Mouse (Mus musculus) liver, embryonic 16.5 days (tissue): ENCODE results near the gene Fam166b. TPM values are rescaled to one million over a fixed set of nuclear protein-coding genes. Genes with fewer than 3 reads are reported as not detected.

Experiments used
- ATAC-seq: fragments of 200-750 bp; cut with Nextera tagmentation; 2 replicates; pipeline ENCODE4 v1.8.0; 2017; ENCODE audit warnings: low read depth, mild to moderate bottlenecking, moderate number of reproducible peaks, moderate library complexity
- H3K27ac ChIP-seq: fragments of 300-500 bp; sonication (generic); 2 replicates; pipeline ENCODE4 v1.5.1; 2014; ENCODE audit warnings: mild to moderate bottlenecking, low read length
- H3K27me3 ChIP-seq: fragments of 300-500 bp; sonication (generic); 2 replicates; pipeline ENCODE4 v1.6.1; 2014; ENCODE audit warnings: low read depth, low read length, mixed read lengths; ENCODE audit not compliant: control insufficient read depth, insufficient read depth
- H3K36me3 ChIP-seq: fragments of 300-500 bp; sonication (generic); 2 replicates; pipeline ENCODE4 v1.6.1; 2014; ENCODE audit warnings: mild to moderate bottlenecking; ENCODE audit not compliant: control insufficient read depth, insufficient read depth
- H3K4me1 ChIP-seq: fragments of 300-500 bp; sonication (generic); 2 replicates; pipeline ENCODE4 v1.6.1; 2014; ENCODE audit warnings: low read depth, low read length, mixed read lengths; ENCODE audit not compliant: control insufficient read depth
- H3K4me2 ChIP-seq: fragments of 300-500 bp; sonication (generic); 2 replicates; pipeline ENCODE4 v1.6.1; 2014; ENCODE audit warnings: low read depth, low read length, mixed read lengths
- H3K4me3 ChIP-seq: fragments of 300-500 bp; sonication (generic); 2 replicates; pipeline ENCODE4 v1.5.1; 2014; ENCODE audit warnings: low read depth, mild to moderate bottlenecking, low read length
- H3K9ac ChIP-seq: fragments of 300-500 bp; sonication (generic); 2 replicates; pipeline ENCODE4 v1.6.1; 2014; ENCODE audit warnings: low read depth, low read length
- H3K9me3 ChIP-seq: fragments of 300-500 bp; sonication (generic); replicated peaks from 2 replicates; pipeline ENCODE4 v1.6.1; 2016; ENCODE audit warnings: low read length; ENCODE audit not compliant: control insufficient read depth
- WGBS: fragments of 180-500 bp; shearing (Covaris S2); extraction: QIAGEN DNeasy Blood & Tissue Kit; methylation state at CpG from one replicate; pipeline ENCODE4 v1.1.7; 2014; ENCODE audit not compliant: insufficient replicate concordance; 5-methylcytosine and 5-hydroxymethylcytosine counted together
- polyA plus RNA-seq: library from polyadenylated mRNA; unstranded; fragments of >200 nt; fragmentation: Nextera tagmentation; extraction: Ambion mirVana; gene quantifications from 2 replicates; pipeline ENCODE4 v1.2.1, GENCODE M21; 2015

Fam166b gene
- polyA plus RNA-seq, 1 experiment from 2014 or later: not detected

GRCm38 (mm10) chr4:43402212-43402611 is 26.7 kb downstream of the Fam166b start:
- H3K9me3 ChIP-seq: no peaks in the 10 kb centered on the region
- 45% methylated on average over 9 of the region's 9 CpGs for WGBS
- no peak overlapping the region for H3K9ac ChIP-seq
- peaks cover 6% of the 10 kb centered on the region for H3K27me3 ChIP-seq
- no peak for ATAC-seq
- H3K36me3 ChIP-seq: no peaks in the 10 kb centered on the region
- H3K4me2 ChIP-seq: no peak overlapping the region
- H3K27ac ChIP-seq: no peak overlapping the region
- no peak overlapping the region for H3K4me3 ChIP-seq
- H3K4me1 ChIP-seq: no peaks in the 10 kb centered on the region

GRCm38 (mm10) chr4:43401486-43401885 is 27.4 kb downstream of the Fam166b start:
- H3K4me2 ChIP-seq: no peak overlapping the region
- peaks cover 2% of the 10 kb centered on the region for H3K27me3 ChIP-seq
- no peaks in the 10 kb centered on the region for H3K4me1 ChIP-seq
- 62% methylated on average over 10 of the region's 10 CpGs for WGBS
- no peak overlapping the region for H3K9ac ChIP-seq
- no peak overlapping the region for H3K4me3 ChIP-seq
- ATAC-seq: no peak
- no peak overlapping the region for H3K27ac ChIP-seq
- H3K36me3 ChIP-seq: no peaks in the 10 kb centered on the region
- no peaks in the 10 kb centered on the region for H3K9me3 ChIP-seq

GRCm38 (mm10) chr4:43400976-43401375 is 28.0 kb downstream of the Fam166b start:
- H3K9me3 ChIP-seq: no peaks in the 10 kb centered on the region
- no peak overlapping the region for H3K4me3 ChIP-seq
- H3K36me3 ChIP-seq: no peaks in the 10 kb centered on the region
- no peaks in the 10 kb centered on the region for H3K4me1 ChIP-seq
- H3K9ac ChIP-seq: no peak overlapping the region
- 45% methylated on average over 10 of the region's 10 CpGs for WGBS
- no peak overlapping the region for H3K27ac ChIP-seq
- no peak overlapping the region for H3K4me2 ChIP-seq
- H3K27me3 ChIP-seq: no peaks in the 10 kb centered on the region; the same call in none of the 2 replicates
- no peak for ATAC-seq

- Histone ChIP-seq H3K4me2 (no peak overlapping the region), H3K36me3 (no peaks in the 10 kb centered on the region), H3K4me1 (peaks cover 4% of the 10 kb centered on the region; the same call in 1 of the 2 replicates), H3K27me3 (no peaks in the 10 kb centered on the region), H3K4me3 (no peak overlapping the region), H3K9me3 (no peaks in the 10 kb centered on the region), H3K27ac (no peak overlapping the region), H3K9ac (no peak overlapping the region)
- ATAC-seq: no peak
- WGBS: 71% methylated on average over 31 of the region's 31 CpGs
Measured at GRCm38 (mm10) chr4:43399391-43400131, 29.4 kb downstream of the Fam166b start.

- 52% methylated on average over 17 of the region's 17 CpGs for WGBS
- Histone ChIP-seq H3K9me3 (no peaks in the 10 kb centered on the region), H3K9ac (no peak overlapping the region), H3K4me1 (peaks cover 4% of the 10 kb centered on the region; the same call in 1 of the 2 replicates), H3K4me3 (no peak overlapping the region), H3K36me3 (no peaks in the 10 kb centered on the region), H3K4me2 (no peak overlapping the region), H3K27me3 (no peaks in the 10 kb centered on the region), H3K27ac (no peak overlapping the region)
- no peak for ATAC-seq
Measured at GRCm38 (mm10) chr4:43398829-43399331, 30.1 kb downstream of the Fam166b start.

- Histone ChIP-seq H3K27ac (no peak overlapping the region), H3K4me3 (no peak overlapping the region), H3K36me3 (no peaks in the 10 kb centered on the region), H3K4me1 (peaks cover 4% of the 10 kb centered on the region; the same call in 1 of the 2 replicates), H3K9ac (no peak overlapping the region), H3K4me2 (no peak overlapping the region), H3K27me3 (no peaks in the 10 kb centered on the region), H3K9me3 (no peaks in the 10 kb centered on the region)
- 69% methylated on average over 4 of the region's 4 CpGs for WGBS
- no peak for ATAC-seq
Measured at GRCm38 (mm10) chr4:43398014-43398413, 30.9 kb downstream of the Fam166b start.

GRCm38 (mm10) chr4:43396381-43396780 is 32.6 kb downstream of the Fam166b start:
- no peaks in the 10 kb centered on the region for H3K9me3 ChIP-seq
- H3K4me2 ChIP-seq: no peak overlapping the region
- H3K27me3 ChIP-seq: no peaks in the 10 kb centered on the region
- 63% methylated on average over 5 of the region's 5 CpGs for WGBS
- H3K9ac ChIP-seq: no peak overlapping the region
- H3K4me3 ChIP-seq: no peak overlapping the region
- no peaks in the 10 kb centered on the region for H3K36me3 ChIP-seq
- no peak overlapping the region for H3K27ac ChIP-seq
- no peak for ATAC-seq
- H3K4me1 ChIP-seq: peaks cover 4% of the 10 kb centered on the region; the same call in 1 of the 2 replicates

- 52% methylated on average over 9 of the region's 9 CpGs for WGBS
Measured at GRCm38 (mm10) chr4:43395836-43396235, 33.1 kb downstream of the Fam166b start.

GRCm38 (mm10) chr4:43395147-43395546 is 33.8 kb downstream of the Fam166b start:
- H3K9me3 ChIP-seq: no peaks in the 10 kb centered on the region
- peak overlapping the region; percentile 66 for H3K27ac ChIP-seq
- 51% methylated on average over 5 of the region's 5 CpGs for WGBS
- H3K4me2 ChIP-seq: no peak overlapping the region
- H3K4me3 ChIP-seq: no peak overlapping the region
- no peaks in the 10 kb centered on the region for H3K36me3 ChIP-seq
- no peaks in the 10 kb centered on the region for H3K27me3 ChIP-seq
- H3K4me1 ChIP-seq: peaks cover 4% of the 10 kb centered on the region; the same call in 1 of the 2 replicates
- no peak overlapping the region for H3K9ac ChIP-seq
- no peak for ATAC-seq

More at GRCm38 (mm10) chr4:43395836-43396235, 33.1 kb downstream of the Fam166b start:
- Histone ChIP-seq H3K4me2 (no peak overlapping the region), H3K27me3 (no peaks in the 10 kb centered on the region), H3K9ac (no peak overlapping the region), H3K9me3 (no peaks in the 10 kb centered on the region), H3K27ac (no peak overlapping the region), H3K4me1 (peaks cover 4% of the 10 kb centered on the region; the same call in 1 of the 2 replicates), H3K36me3 (no peaks in the 10 kb centered on the region), H3K4me3 (no peak overlapping the region)
- ATAC-seq: no peak
